Mouse (Mus musculus): ENCODE data around the gene 2310034G01Rik. TPM values are rescaled to one million over a fixed set of nuclear protein-coding genes. Genes with fewer than 3 reads are reported as not detected.

Gene 2310034G01Rik
- polyA plus RNA-seq (2016; fragmentation: Nextera tagmentation; extraction: Ambion mirVana) = 2.3 TPM in 2 replicates

- Histone ChIP-seq H3K4me2 (peak within 1 kb of the TSS; percentile 85), H3K9me3 (no peaks in the 10 kb centered on the region), H3K36me3 (no peaks in the 10 kb centered on the region), H3K9ac (replicated peaks) (peak within 1 kb of the TSS; percentile 85), H3K4me3 (replicated peaks) (peak within 1 kb of the TSS; percentile 66), H3K27me3 (peaks cover 21% of the 10 kb centered on the region), H3K27ac (peak within 1 kb of the TSS; percentile 85), H3K4me1 (replicated peaks) (peaks cover 15% of the 10 kb centered on the region)
- ATAC-seq (ENCODE audit: insufficient number of reproducible peaks, insufficient read depth, low FRiP score, low TSS enrichment, low read depth) = no peak
- 51% methylated on average over 10 of the region's 10 CpGs for WGBS
Observed at GRCm38 (mm10) chr19:46350168-46350932, at the start of gene 2310034G01Rik. TSS of gene 2310034G01Rik (minus strand) at chr19:46350302.

DNA sequence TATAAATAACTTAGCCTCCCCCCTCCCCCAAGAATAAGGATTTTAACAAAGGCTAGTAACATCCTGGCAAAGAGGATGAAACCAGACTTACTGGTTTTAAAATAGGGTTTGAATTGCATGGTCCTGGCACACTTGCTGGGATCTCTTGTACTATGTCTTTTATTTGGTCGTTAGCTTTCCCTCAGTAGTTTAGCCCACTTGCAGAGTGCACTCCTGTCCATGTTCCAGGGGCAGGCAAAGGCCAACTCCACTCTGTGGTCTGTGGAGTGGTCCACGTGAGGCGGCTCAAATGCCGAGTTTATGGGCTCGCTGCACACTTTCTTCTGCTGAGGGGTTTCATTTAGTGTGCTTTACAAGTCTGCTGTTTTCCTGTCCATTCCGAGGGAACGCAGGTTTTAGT is 49.8 kb upstream of the 2310034G01Rik start:
- H3K4me2 ChIP-seq = peak overlapping the region; percentile 18; the same call in 1 of the 2 replicates
- ATAC-seq (ENCODE audit: insufficient number of reproducible peaks, insufficient read depth, low FRiP score, low TSS enrichment, low read depth) = no peak
- H3K27me3 ChIP-seq = no peaks in the 10 kb centered on the region
- peaks cover 38% of the 10 kb centered on the region for H3K4me1 ChIP-seq (replicated peaks)
- peaks cover 32% of the 10 kb centered on the region for H3K36me3 ChIP-seq
- no peak overlapping the region for H3K4me3 ChIP-seq (replicated peaks)
- H3K9ac ChIP-seq (replicated peaks) = no peak overlapping the region
- 35% methylated on average over 7 of the region's 7 CpGs for WGBS
- H3K27ac ChIP-seq = no peak overlapping the region
- H3K9me3 ChIP-seq = no peaks in the 10 kb centered on the region

- peaks cover 42% of the 10 kb centered on the region for H3K4me1 ChIP-seq (replicated peaks)
- ATAC-seq (ENCODE audit: insufficient number of reproducible peaks, insufficient read depth, low FRiP score, low TSS enrichment, low read depth) = no peak
- peak overlapping the region; percentile 81; the same call in 1 of the 2 replicates for H3K4me2 ChIP-seq
- 81% methylated on average over 6 of the region's 6 CpGs for WGBS
- H3K9me3 ChIP-seq = no peaks in the 10 kb centered on the region
- H3K27me3 ChIP-seq = no peaks in the 10 kb centered on the region
- no peak overlapping the region for H3K27ac ChIP-seq
- H3K36me3 ChIP-seq = peaks cover 27% of the 10 kb centered on the region
- peak overlapping the region; percentile 19; the same call in 1 of the 2 replicates for H3K9ac ChIP-seq (replicated peaks)
- no peak overlapping the region for H3K4me3 ChIP-seq (replicated peaks)
Observed at GRCm38 (mm10) chr19:46399372-46399771, 49.3 kb upstream of the 2310034G01Rik start.

DNA sequence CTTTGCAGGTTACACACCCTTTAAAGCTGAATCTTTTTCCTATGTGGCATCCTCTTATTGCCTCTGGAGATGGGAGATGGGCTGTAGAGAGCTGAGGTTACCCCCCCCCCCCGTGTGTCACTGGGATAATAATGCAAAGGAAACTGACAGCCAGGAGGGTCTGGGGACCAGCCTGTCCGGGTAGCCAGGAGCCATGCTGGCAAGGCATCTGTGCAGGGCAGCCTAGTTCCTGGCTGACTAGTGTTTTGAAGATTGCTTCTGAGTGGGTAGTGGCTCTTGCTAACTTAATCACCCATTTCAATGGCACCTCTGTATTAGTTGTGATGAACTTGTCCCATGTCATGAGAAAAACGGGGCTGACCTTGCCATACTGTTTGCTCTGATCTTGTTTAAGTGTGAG is 48.3 kb upstream of the 2310034G01Rik start:
- peak overlapping the region; percentile 76; the same call in 1 of the 2 replicates for H3K9ac ChIP-seq (replicated peaks)
- no peak overlapping the region for H3K27ac ChIP-seq
- no peak for ATAC-seq (ENCODE audit: insufficient number of reproducible peaks, insufficient read depth, low FRiP score, low TSS enrichment, low read depth)
- peaks cover 51% of the 10 kb centered on the region for H3K4me1 ChIP-seq (replicated peaks)
- H3K9me3 ChIP-seq = no peaks in the 10 kb centered on the region
- H3K4me3 ChIP-seq (replicated peaks) = peak overlapping the region; percentile 78
- peaks cover 18% of the 10 kb centered on the region for H3K36me3 ChIP-seq
- H3K4me2 ChIP-seq = peak overlapping the region; percentile 81
- no peaks in the 10 kb centered on the region for H3K27me3 ChIP-seq
- WGBS = 38% methylated on average over 3 of the region's 3 CpGs

DNA sequence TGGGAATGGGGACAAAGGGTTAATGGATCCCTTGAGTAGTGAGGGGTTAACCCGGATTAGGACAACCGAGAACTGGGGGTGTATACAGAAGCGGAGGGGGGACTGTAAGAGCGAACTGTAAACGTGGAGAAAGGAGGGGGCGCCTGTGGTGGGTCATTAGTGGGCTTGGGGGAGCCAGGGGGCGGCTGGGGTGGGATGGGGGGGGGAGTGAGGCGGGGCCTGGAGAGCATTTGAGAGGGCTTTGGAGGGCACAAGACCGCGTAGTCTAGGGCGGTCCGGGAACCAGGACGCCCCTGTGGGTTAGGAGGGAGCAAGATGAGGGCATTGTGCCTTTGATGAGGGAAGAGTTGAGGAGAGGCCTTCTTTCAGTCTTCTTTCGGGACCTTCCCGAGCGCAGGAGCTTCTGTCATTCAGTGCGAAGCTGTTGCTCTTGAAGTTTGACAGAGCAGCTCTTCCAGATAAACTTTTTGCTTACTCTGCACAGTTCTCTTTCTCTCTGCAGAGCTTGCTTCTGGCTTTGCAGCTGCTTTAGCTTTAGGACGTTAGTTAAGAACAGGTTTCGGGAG is 47.4 kb upstream of the 2310034G01Rik start:
- Histone ChIP-seq H3K9me3 (no peaks in the 10 kb centered on the region), H3K9ac (replicated peaks) (peak overlapping the region; percentile 76), H3K4me1 (replicated peaks) (peaks cover 52% of the 10 kb centered on the region), H3K4me2 (peak overlapping the region; percentile 81), H3K36me3 (peaks cover 9% of the 10 kb centered on the region), H3K27ac (peak overlapping the region; percentile 90), H3K4me3 (replicated peaks) (peak overlapping the region; percentile 78), H3K27me3 (no peaks in the 10 kb centered on the region)
- ATAC-seq (ENCODE audit: insufficient number of reproducible peaks, insufficient read depth, low FRiP score, low TSS enrichment, low read depth) = no peak
- WGBS = 3% methylated on average over 18 of the region's 19 CpGs

GRCm38 (mm10) chr19:46396686-46397435 is 46.8 kb upstream of the 2310034G01Rik start, which contains the start of gene Sufu:
TSS of gene Sufu (plus strand) at chr19:46396896.
- H3K9me3 ChIP-seq = no peaks in the 10 kb centered on the region
- peak; percentile 84 for ATAC-seq (ENCODE audit: insufficient number of reproducible peaks, insufficient read depth, low FRiP score, low TSS enrichment, low read depth)
- no peaks in the 10 kb centered on the region for H3K27me3 ChIP-seq
- peaks cover 52% of the 10 kb centered on the region for H3K4me1 ChIP-seq (replicated peaks)
- 1% methylated on average over 57 of the region's 57 CpGs for WGBS
- H3K9ac ChIP-seq (replicated peaks) = peak within 1 kb of the TSS; percentile 76
- H3K4me3 ChIP-seq (replicated peaks) = peak within 1 kb of the TSS; percentile 81
- H3K27ac ChIP-seq = peak within 1 kb of the TSS; percentile 90
- peaks cover 8% of the 10 kb centered on the region for H3K36me3 ChIP-seq
- H3K4me2 ChIP-seq = peak within 1 kb of the TSS; percentile 96

DNA sequence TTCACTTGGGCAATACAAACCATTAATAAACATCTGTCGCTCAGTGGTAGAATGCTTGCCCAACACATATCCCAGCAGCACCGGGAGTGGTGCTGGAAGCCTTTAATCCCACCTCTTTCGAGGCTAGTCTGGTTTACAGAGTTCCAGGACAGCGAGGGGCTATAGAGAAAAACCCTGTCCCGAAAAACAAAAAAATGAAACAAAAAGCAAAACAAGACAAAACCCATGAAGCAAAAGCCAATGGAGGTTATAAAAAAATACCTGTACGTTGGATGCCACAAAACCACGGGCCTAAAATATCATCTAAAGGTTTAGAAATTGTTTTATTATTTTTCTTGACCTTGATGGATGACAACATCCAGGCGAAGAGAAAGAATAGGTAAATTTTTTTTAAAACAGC is 46.0 kb upstream of the 2310034G01Rik start:
- Histone ChIP-seq H3K9me3 (no peaks in the 10 kb centered on the region), H3K4me1 (replicated peaks) (peaks cover 52% of the 10 kb centered on the region)

GRCm38 (mm10) chr19:46395109-46396009 is 45.3 kb upstream of the 2310034G01Rik start, which contains the start of gene Actr1a:
TSS of gene Actr1a (minus strand) at chr19:46395748.
- Histone ChIP-seq H3K4me2 (peak within 1 kb of the TSS; percentile 96), H3K9me3 (no peaks in the 10 kb centered on the region), H3K36me3 (0 out of 2 replicates have a peak, but pooled peaks cover 3% of the 10 kb centered on the region), H3K9ac (replicated peaks) (peak within 1 kb of the TSS; percentile 74), H3K27ac (peak within 1 kb of the TSS; percentile 62), H3K4me3 (replicated peaks) (peak within 1 kb of the TSS; percentile 81), H3K27me3 (no peaks in the 10 kb centered on the region), H3K4me1 (replicated peaks) (peaks cover 49% of the 10 kb centered on the region)
- under 1% methylated on average over 51 of the region's 51 CpGs for WGBS
- ATAC-seq (ENCODE audit: insufficient number of reproducible peaks, insufficient read depth, low FRiP score, low TSS enrichment, low read depth) = peak; percentile 93

More for the DNA sequence above, 46.0 kb upstream of the 2310034G01Rik start:
- no peaks in the 10 kb centered on the region for H3K27me3 ChIP-seq
- peaks cover 4% of the 10 kb centered on the region for H3K36me3 ChIP-seq
- 9% methylated on average over 8 of the region's 8 CpGs for WGBS
- no peak for ATAC-seq (ENCODE audit: insufficient number of reproducible peaks, insufficient read depth, low FRiP score, low TSS enrichment, low read depth)
- peak overlapping the region; percentile 96 for H3K4me2 ChIP-seq
- no peak overlapping the region for H3K27ac ChIP-seq
- H3K4me3 ChIP-seq (replicated peaks) = peak overlapping the region; percentile 81
- H3K9ac ChIP-seq (replicated peaks) = no peak overlapping the region

DNA sequence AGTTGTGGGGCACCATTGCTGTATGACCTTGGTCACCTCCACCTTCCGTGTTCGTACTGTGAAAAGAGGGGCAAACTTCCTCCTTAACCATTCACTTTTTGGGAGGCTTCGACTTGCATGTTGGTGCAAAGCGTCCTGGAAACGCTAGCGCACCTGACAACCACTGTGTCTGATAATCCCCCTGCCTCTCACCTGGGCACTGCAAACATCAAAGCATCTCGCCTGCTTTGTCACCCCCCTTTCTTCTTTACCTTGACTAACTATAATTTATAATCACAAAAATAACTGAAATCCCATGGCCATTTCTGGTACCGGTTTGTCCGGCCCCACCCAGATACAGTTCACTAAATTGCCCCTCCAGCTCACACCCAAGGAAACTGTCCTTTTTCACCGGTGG is 44.6 kb upstream of the 2310034G01Rik start:
- H3K27ac ChIP-seq = no peak overlapping the region
- peak overlapping the region; percentile 96 for H3K4me2 ChIP-seq
- H3K36me3 ChIP-seq = peaks cover 6% of the 10 kb centered on the region
- H3K9me3 ChIP-seq = no peaks in the 10 kb centered on the region
- H3K4me3 ChIP-seq (replicated peaks) = peak overlapping the region; percentile 81
- ATAC-seq (ENCODE audit: insufficient number of reproducible peaks, insufficient read depth, low FRiP score, low TSS enrichment, low read depth) = 0 out of 2 replicates have a peak, but pooled peaks have one; percentile 0
- peak overlapping the region; percentile 54 for H3K9ac ChIP-seq (replicated peaks)
- H3K4me1 ChIP-seq (replicated peaks) = peaks cover 42% of the 10 kb centered on the region
- WGBS = 9% methylated on average over 10 of the region's 10 CpGs
- no peaks in the 10 kb centered on the region for H3K27me3 ChIP-seq

DNA sequence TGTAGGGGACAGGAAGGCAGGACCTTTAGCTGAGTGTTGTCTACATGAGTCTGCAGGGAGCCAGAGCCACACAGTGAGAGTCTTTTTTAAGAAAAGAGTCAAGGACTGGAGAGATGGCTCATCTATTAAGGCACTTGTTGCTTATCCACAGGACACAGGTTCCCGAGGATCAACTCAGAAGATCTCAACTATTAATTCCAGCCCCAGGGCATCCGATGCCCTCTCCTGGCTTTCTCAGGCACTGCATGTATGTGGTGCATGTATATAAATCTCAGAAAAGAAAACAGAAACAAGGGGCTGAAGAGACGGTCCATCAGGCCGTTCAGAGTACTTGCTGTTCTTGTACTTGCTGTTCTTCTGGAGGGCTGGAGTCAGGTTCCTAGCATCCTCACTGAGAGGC is 41.9 kb upstream of the 2310034G01Rik start:
- 44% methylated on average over 4 of the region's 4 CpGs for WGBS
- no peaks in the 10 kb centered on the region for H3K9me3 ChIP-seq
- H3K4me3 ChIP-seq (replicated peaks) = no peak overlapping the region
- no peaks in the 10 kb centered on the region for H3K27me3 ChIP-seq
- ATAC-seq (ENCODE audit: insufficient number of reproducible peaks, insufficient read depth, low FRiP score, low TSS enrichment, low read depth) = no peak
- H3K4me2 ChIP-seq = no peak overlapping the region
- peaks cover 13% of the 10 kb centered on the region for H3K36me3 ChIP-seq
- H3K4me1 ChIP-seq (replicated peaks) = peaks cover 19% of the 10 kb centered on the region
- H3K9ac ChIP-seq (replicated peaks) = no peak overlapping the region
- H3K27ac ChIP-seq = no peak overlapping the region

Measured in limb, embryonic 12.5 days (tissue).